Mouse (Mus musculus) bone marrow, adult 2 months (tissue): ENCODE measurements around the gene Nip7.

Experiments used
- CTCF ChIP-seq: fragments of 200-500 bp; IDR thresholded peaks from 2 replicates; pipeline ENCODE4 v1.5.1; 2011; ENCODE audit warnings: low read length, control low read depth; ENCODE audit not compliant: control insufficient read depth, insufficient read depth
- POLR2A ChIP-seq: fragments of 200-500 bp; IDR thresholded peaks from 2 replicates; pipeline ENCODE4 v1.6.1; 2011; ENCODE audit warnings: low read depth, mild to moderate bottlenecking, control low read depth, low read length, borderline replicate concordance; ENCODE audit not compliant: control insufficient read depth

DNA sequence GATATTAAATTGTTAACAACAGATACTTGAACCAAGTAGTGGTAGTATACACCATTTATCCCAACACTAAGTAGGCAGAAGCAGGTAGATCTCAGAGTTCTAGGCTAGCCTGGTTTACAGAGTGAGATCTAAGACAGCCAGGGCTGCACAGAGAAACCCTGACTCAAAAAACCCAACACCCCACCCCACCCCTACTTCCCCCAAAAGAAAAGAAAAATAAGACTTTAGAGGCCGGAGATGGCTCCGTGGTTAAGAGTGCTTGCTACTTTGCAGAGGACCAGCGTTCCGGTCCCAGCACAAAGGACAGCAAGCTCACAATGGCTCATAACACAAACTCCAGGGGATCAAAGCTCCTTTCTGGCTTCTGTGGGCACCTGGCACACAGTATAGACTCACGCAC, 29.3 kb downstream of the Nip7 start:
- TF ChIP-seq POLR2A = no peak
- TF ChIP-seq CTCF = no peak
